Mouse (Mus musculus): ENCODE data around the gene Gripap1. TPM values are rescaled to one million over a fixed set of nuclear protein-coding genes. Genes with fewer than 3 reads are reported as not detected.
"Not testable (repeated sequence)": the region's sequence is repeated elsewhere in the genome, so short reads cannot be mapped to it uniquely, and the experiment has no call there.

The Gripap1 gene
- total RNA-seq (2018; cell fraction: chromatin; rRNA removed) = 100 to 1,000 TPM; 167 to 733 (median 315) TPM
- 10 to 100 TPM; 23.4 to 54.3 (median 33.7) TPM for total RNA-seq (2018; cell fraction: cytosol; rRNA removed)
- 100 to 1,000 TPM in 25 of 26 experiments, 10 to 100 TPM in 1; 79.0 to 430 (median 180) TPM for total RNA-seq (2018; cell fraction: nucleus; rRNA removed)
- 44.1 to 48.5 TPM (median 47.1 TPM) in 3 replicates for polyA plus RNA-seq (2018)

DNA sequence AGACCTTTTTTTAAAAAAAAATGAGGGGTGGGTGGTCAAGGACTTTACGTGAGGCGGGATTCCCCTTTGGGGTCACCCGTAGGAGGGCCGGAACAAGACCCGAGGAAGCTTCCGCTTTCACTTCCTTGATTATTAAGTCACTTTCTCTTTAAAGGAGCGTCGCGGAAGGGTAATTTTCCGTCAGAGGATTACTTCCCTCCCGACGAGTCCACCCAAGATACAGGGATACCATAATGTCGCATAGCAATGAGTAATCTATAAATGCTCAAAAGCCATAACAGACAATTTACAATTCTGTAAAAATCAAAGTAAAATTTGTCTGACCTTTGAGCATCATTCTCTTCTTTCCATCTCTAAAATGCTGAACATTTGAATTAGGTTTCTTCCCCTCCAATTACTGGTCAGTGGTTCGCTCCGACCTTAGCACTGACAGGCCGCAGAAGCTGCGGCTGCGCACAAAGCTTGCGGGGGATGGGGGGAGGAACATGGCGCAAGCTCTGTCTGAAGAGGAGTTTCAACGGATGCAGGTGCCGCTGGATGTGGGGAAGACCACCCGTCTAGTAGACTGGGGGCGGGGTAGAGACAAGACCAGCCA is at the start of gene Gripap1:
Gripap1 (plus strand) TSS at position 224 of the 595 bp plus-strand sequence.
- Histone ChIP-seq H3K27ac (peak within 1 kb of the TSS; percentile 80), H3K36me3 (ENCODE audit: inconsistent target) (no peaks in the 10 kb centered on the region), H3K4me3 (ENCODE audit: inconsistent target) (peak within 1 kb of the TSS; percentile 65), H3K79me2 (ENCODE audit: inconsistent target) (peaks cover 22% of the 10 kb centered on the region)
- 16% methylated on average over 17 of the region's 24 CpGs for WGBS (ENCODE audit: missing documents)

DNA sequence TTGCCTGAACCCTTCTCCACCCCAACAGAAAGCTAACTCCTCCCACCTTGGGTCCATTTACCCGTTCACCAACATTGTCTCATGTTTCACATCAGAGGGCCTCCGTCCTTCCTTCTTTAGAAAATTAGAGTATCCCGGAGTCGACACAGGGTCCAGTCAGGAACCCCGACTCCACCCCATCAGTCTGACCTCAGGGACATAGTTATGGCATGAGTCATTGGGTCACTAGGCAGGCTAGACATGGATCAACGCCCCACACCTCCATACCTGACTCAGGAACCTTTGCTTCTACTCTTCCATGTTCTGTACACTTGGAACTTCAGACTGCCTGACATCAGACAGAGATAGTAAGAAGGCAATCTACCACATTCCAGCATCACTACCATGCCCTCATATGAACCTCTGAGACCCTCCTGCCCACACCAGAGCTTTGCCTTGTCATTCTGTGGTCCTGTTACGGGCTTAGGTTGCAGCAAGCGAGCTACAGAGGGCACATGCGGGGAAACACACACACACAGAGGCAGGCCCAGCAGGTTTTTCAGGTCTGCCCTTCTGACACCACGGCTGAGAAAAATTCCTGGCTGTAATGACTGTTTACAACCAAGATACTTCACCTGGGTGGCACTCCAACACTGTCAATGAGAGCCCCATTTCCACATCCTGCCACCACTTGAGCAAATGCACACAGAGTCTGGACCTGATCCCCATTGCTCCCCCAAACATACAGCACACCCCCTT is 49.3 kb upstream of the Gripap1 start:
- no peaks in the 10 kb centered on the region for H3K79me2 ChIP-seq (ENCODE audit: inconsistent target)

DNA sequence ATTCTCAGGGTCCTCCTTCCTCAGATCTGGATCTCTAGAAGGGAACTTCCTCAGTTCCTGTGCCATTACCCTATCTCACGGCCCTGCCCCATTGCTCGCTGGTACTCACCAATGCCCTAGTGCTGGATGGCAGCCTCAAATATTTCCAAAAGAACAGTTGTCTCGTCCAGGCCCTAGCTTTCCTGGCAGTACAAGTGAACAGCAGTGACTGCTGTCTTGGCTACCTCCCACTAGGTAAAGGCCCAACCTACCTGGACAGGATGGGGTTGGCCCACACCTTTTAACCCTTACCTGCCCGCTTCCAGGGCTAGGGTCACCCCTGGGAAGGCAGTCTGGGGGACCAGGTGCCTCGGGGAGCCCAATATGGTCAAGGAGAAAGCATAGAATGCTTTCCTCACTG is 48.5 kb upstream of the Gripap1 start:
- Histone ChIP-seq H3K4me3 (ENCODE audit: inconsistent target) (no peak overlapping the region), H3K27ac (no peak overlapping the region), H3K36me3 (ENCODE audit: inconsistent target) (no peaks in the 10 kb centered on the region), H3K79me2 (ENCODE audit: inconsistent target) (no peaks in the 10 kb centered on the region)
- WGBS (ENCODE audit: missing documents) = 71% methylated on average over 2 of the region's 5 CpGs

More for the DNA sequence above, 49.3 kb upstream of the Gripap1 start:
- no peak overlapping the region for H3K4me3 ChIP-seq (ENCODE audit: inconsistent target)
- H3K27ac ChIP-seq = no peak overlapping the region
- no peaks in the 10 kb centered on the region for H3K36me3 ChIP-seq (ENCODE audit: inconsistent target)
- WGBS (ENCODE audit: missing documents) = 85% methylated on average over 9 of the region's 10 CpGs

DNA sequence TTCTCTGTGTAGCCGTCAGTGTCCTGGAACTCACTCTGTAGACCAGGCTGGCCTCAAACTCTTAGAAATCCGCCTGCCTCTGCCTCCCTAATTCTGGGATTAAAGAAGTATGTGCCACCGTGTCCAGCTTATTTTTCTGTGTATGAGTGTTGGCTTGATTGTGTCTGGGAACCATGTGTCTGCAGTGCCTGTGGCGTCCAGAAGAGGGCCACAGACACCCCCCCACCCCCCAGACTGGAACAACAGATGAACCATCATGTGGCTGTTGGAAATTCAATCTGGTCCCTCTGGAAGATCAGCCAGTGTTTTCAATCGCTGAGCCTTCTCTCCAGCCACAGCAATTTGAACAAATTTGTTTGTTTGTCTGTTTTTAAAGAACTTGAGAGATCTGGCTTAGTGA is 46.1 kb upstream of the Gripap1 start:
- 60% methylated on average over 4 of the region's 5 CpGs for WGBS (ENCODE audit: missing documents)
- Histone ChIP-seq H3K36me3 (ENCODE audit: inconsistent target) (no peaks in the 10 kb centered on the region), H3K4me3 (ENCODE audit: inconsistent target) (no peak overlapping the region), H3K79me2 (ENCODE audit: inconsistent target) (no peaks in the 10 kb centered on the region), H3K27ac (no peak overlapping the region)

DNA sequence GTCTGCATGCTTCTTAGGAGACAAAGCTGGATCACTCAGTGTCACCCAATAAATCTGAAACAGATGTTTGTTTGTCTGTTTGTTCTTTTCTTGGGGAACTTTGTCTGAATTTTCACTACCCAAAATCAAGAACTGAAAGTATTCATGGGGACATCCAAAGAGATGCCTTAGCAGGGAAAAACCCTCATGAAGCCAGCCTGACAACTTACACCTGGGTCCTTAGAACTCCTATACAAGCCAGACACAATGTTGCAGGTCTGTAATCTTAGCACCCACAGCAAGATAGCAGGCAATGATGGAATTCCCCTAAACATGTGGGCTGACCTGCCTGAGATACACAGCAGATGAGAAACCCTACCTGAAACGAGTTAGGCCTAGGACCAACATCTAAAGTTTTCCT is 44.6 kb upstream of the Gripap1 start:
- no peak overlapping the region for H3K27ac ChIP-seq
- 83% methylated on average over 1 of the region's 1 CpGs for WGBS (ENCODE audit: missing documents)
- no peak overlapping the region for H3K4me3 ChIP-seq (ENCODE audit: inconsistent target)
- no peaks in the 10 kb centered on the region for H3K79me2 ChIP-seq (ENCODE audit: inconsistent target)
- no peaks in the 10 kb centered on the region for H3K36me3 ChIP-seq (ENCODE audit: inconsistent target)

DNA sequence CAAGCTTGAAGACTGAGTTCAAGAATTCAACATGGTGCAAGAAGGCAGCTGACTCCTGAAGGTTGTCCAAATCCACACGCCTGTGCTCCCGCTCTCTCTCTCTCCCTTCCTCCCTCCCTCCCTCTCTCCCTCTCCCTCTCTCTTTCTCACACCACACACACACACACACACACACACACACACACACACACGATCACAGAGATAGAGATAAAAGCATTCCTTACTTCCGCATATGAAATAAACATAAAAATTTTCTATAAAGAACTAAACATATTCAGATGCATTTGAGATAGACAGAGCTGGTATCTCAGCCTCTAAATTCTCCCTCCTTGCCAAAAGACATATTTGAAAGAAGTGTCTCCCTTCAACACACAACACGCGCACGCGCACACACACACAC is 44.1 kb upstream of the Gripap1 start:
- Histone ChIP-seq H3K79me2 (ENCODE audit: inconsistent target) (no peaks in the 10 kb centered on the region), H3K27ac (no peak overlapping the region), H3K4me3 (ENCODE audit: inconsistent target) (no peak overlapping the region), H3K36me3 (ENCODE audit: inconsistent target) (no peaks in the 10 kb centered on the region)
- 88% methylated on average over 6 of the region's 8 CpGs for WGBS (ENCODE audit: missing documents)

DNA sequence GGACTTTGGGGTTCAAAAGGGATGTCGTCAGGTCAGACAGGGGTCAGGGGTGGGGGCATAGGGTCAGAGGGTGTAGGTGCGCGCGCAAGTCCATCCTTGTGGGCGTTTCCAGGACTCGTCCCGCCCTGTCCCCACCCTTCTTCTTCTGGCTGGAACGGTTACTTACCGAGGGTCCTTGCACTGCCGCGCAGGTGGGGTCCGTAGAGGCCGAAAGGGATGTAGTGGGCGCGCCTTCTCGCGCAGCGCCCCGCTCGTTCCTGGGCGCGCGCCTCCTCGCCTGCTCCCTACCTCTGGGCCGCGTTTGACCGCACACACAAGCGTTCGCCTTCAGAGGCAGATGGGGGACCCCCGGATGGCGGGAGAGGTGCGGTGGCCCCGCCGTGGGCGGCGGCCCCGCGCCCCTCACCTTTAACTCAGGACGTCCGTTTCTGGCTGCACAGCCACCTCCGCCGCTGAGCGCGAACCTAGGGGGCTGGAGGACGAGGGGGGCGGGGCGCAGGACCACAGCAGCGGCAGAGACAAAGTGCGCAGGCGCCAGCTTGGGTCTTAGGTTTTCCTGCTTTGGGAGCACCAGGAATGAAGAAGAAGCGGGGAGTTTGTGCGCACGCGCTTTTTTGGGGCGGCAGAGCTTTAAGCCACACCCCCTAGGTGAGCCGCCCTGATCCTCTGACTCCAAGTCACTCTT is 39.0 kb upstream of the Gripap1 start, which contains the start of gene Ccdc120:
Ccdc120 (minus strand) TSS at position 474 of the 685 bp plus-strand sequence.
- H3K27ac ChIP-seq = no peak within 1 kb of the TSS
- no peaks in the 10 kb centered on the region for H3K36me3 ChIP-seq (ENCODE audit: inconsistent target)
- no peaks in the 10 kb centered on the region for H3K79me2 ChIP-seq (ENCODE audit: inconsistent target)
- peak within 1 kb of the TSS; percentile 8; the same call in 1 of the 2 replicates for H3K4me3 ChIP-seq (ENCODE audit: inconsistent target)
- WGBS (ENCODE audit: missing documents) = 31% methylated on average over 40 of the region's 56 CpGs

DNA sequence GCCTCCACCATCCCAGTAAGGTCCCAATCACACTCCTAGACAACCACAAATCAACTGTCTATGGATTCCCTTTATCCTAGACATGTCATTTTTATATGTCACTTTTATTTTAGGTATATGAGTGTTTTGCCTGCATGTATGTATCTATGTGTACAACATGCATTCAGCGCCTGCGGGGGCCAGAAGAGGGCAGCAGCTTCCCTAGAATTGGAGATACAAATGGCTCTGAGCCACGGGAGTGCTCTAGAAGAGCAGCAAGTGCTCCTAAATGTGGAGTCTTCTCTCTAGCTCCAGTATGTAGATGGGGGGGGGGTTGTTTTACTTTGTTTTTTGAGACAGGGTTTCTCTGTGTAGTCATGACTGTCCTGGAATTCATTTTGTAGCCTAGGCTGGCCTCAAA is 35.9 kb upstream of the Gripap1 start:
- no CpG with 5 or more reads among the region's 3 CpGs for WGBS (ENCODE audit: missing documents)
- not testable (repeated sequence) for H3K27ac ChIP-seq; H3K4me3 ChIP-seq (ENCODE audit: inconsistent target); H3K36me3 ChIP-seq (ENCODE audit: inconsistent target); H3K79me2 ChIP-seq (ENCODE audit: inconsistent target)

DNA sequence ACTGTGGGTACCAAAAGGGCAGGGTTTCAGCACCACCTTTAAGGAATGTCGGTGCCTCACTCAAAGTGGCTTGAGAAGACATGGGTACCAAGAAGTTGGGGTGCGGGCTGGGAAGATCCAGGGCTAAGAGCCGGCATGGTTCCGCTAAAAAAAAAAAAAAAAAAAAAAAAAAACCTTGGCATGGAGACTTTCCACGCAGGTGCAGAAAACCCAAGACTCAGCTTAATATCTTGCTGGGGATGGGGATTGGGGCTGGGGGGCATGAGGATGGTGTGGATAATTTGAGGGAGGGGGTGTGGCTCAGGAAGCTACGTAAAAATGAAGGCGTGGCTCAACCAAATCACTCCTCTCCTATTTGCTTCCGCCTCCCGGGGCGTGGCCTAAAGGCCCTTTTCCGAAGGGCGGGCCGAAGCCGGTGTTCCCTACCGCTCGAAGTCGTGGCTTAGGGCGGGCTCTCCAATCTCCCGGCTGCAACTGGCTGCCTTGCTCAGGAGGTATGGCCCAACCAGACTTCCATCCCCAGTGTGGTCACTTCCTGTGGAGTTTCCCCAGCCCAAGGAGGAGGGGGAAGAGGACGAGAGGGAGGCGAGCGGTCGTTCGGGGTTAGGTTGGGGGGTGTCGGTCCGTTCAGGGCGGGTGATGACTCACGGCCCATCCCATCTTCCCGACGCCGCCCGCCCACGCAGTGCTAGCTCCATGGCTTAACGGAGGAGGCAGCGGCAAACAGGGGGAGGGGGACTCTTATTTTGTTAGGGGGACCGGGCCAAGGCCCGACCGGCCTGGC is 27.2 kb upstream of the Gripap1 start, which contains the start of gene Tfe3:
Tfe3 (plus strand) TSS at position 424 of the 784 bp plus-strand sequence.
- Histone ChIP-seq H3K79me2 (ENCODE audit: inconsistent target) (peaks cover 36% of the 10 kb centered on the region), H3K4me3 (ENCODE audit: inconsistent target) (peak within 1 kb of the TSS; percentile 71), H3K27ac (peak within 1 kb of the TSS; percentile 90), H3K36me3 (ENCODE audit: inconsistent target) (no peaks in the 10 kb centered on the region)
- WGBS (ENCODE audit: missing documents) = 26% methylated on average over 24 of the region's 38 CpGs

DNA sequence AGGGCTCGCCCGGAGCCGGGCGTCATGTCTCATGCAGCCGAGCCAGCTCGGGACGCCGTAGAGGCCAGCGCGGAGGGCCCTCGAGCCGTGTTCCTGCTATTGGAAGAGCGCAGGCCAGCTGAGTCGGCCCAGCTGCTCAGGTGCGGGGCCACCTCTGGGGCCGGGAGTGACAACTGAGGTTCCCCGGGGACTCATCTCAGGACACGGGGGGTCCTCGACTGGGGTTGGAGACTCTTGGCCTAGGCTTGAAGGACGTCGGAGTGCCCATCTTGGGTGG is 26.7 kb upstream of the Gripap1 start:
- peak overlapping the region; percentile 71 for H3K4me3 ChIP-seq (ENCODE audit: inconsistent target)
- H3K27ac ChIP-seq = peak overlapping the region; percentile 90
- peaks cover 42% of the 10 kb centered on the region for H3K79me2 ChIP-seq (ENCODE audit: inconsistent target)
- no peaks in the 10 kb centered on the region for H3K36me3 ChIP-seq (ENCODE audit: inconsistent target)
- WGBS (ENCODE audit: missing documents) = 25% methylated on average over 21 of the region's 21 CpGs

DNA sequence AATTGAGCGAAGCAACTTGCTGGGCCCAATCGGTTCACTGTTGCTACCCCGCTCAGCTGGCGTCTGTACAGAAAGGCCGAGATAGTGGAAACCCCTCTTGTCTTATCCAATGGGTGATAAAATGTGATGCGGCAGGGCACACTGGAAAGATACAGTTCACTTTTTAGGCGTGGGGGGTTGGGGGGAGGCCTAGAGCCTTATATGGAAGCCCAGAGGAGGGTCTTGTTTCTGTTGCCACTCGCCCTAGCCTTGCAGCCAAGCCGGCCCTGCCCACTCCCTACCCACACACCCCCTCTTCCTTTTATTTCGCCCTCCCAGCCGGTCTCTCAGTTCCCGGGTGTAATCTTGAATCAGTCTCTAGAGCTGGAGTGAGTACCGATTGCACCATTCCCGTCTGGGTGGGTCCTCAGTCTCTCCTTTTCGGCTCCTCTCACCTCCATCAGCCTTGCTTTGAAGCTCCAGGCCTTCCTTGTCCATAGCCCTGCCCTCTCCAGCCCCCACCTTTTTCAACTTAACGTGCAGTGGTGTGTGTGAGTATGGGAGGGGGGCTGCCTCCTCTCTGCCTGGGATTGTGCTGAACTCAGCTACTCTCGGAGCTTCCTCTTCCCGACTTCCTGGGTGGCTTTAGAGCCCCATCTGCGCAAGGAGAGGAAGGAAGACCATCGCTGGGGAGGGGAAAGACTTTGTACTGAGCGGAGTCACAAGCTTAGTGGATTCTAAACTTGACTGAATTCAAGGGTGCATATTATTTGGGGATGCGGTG is 25.8 kb upstream of the Gripap1 start:
- WGBS (ENCODE audit: missing documents) = 26% methylated on average over 17 of the region's 22 CpGs
- Histone ChIP-seq H3K27ac (peak overlapping the region; percentile 90), H3K36me3 (ENCODE audit: inconsistent target) (no peaks in the 10 kb centered on the region), H3K79me2 (ENCODE audit: inconsistent target) (peaks cover 46% of the 10 kb centered on the region), H3K4me3 (ENCODE audit: inconsistent target) (peak overlapping the region; percentile 71)

DNA sequence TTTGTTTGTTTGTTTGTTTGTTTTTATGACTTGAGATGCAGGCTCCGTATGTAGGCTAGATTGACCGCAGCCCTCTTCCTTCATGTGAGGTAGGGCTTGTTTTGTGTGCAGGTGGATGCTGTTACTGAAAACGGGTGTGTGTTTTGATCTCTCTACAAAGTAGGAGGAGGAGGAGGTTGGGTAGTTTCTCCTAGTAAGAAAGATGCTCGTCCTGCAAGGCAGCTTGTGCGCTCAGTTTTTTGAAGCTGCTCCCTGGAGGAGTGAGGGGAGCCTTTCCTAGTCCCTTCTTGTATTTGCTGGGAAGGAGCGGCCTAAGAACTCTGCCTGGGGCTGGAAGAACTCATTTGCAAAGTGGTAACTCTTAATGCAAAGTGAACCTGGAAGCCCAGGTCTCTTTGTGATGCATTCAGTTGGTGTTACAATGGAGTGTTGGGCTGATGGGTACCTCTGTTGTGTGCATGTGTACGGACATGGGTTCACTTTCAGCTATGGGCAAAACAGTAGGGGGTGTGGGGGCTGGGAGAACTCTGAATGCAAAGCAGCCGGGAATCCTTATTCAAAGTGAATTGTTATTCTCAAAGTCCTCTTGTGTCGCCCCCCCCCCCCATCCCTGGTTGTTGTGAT is 24.8 kb upstream of the Gripap1 start:
- Histone ChIP-seq H3K36me3 (ENCODE audit: inconsistent target) (no peaks in the 10 kb centered on the region), H3K27ac (peak overlapping the region; percentile 90), H3K79me2 (ENCODE audit: inconsistent target) (peaks cover 46% of the 10 kb centered on the region), H3K4me3 (ENCODE audit: inconsistent target) (peak overlapping the region; percentile 71)
- WGBS (ENCODE audit: missing documents) = 69% methylated on average over 9 of the region's 9 CpGs

DNA sequence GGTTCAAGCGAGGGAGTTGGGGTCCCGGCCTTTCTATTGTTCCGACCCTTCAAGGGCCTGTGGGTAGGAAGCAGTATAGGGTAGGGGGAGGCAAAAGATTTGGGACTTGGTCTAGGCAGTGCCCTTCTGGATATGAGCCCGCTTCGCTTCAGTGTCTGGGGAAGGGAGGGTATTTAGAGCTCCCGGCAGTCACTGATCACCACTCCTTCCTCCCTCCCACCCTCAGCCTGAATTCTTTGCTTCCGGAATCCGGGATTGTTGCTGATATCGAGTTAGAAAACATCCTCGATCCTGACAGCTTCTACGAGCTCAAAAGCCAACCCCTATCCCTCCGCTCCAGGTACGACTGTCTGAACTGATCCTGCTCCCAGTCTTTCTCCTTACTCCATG is 24.3 kb upstream of the Gripap1 start:
- Histone ChIP-seq H3K36me3 (ENCODE audit: inconsistent target) (no peaks in the 10 kb centered on the region), H3K79me2 (ENCODE audit: inconsistent target) (peaks cover 51% of the 10 kb centered on the region), H3K27ac (peak overlapping the region; percentile 90), H3K4me3 (ENCODE audit: inconsistent target) (peak overlapping the region; percentile 71)
- 62% methylated on average over 13 of the region's 13 CpGs for WGBS (ENCODE audit: missing documents)

Measured in macrophage (primary cell).